Mouse (Mus musculus) heart, embryonic 12.5 days (tissue): ENCODE measurements around the gene Tmub2. TPM values are rescaled to one million over a fixed set of nuclear protein-coding genes. Genes with fewer than 3 reads are reported as not detected.

Source experiments
- ATAC-seq: fragments of 200-750 bp; cut with Nextera tagmentation; 2 replicates; pipeline ENCODE4 v1.8.0; 2017; ENCODE audit warnings: moderate TSS enrichment, moderate library complexity; ENCODE audit not compliant: insufficient number of reproducible peaks, low FRiP score
- H3K27ac ChIP-seq: fragments of 300-500 bp; sonication (generic); 2 replicates; pipeline ENCODE4 v1.5.1; 2016; ENCODE audit warnings: mild to moderate bottlenecking, moderate library complexity; ENCODE audit not compliant: poor library complexity, severe bottlenecking
- H3K27me3 ChIP-seq: fragments of 300-500 bp; sonication (generic); replicated peaks from 2 replicates; pipeline ENCODE4 v1.6.1; 2016; ENCODE audit warnings: mild to moderate bottlenecking, moderate library complexity
- H3K36me3 ChIP-seq: fragments of 300-500 bp; sonication (generic); 2 replicates; pipeline ENCODE4 v1.6.1; 2016; ENCODE audit warnings: mild to moderate bottlenecking, moderate library complexity
- H3K4me1 ChIP-seq: fragments of 300-500 bp; sonication (generic); replicated peaks from 2 replicates; pipeline ENCODE4 v1.6.1; 2016; ENCODE audit warnings: mild to moderate bottlenecking
- H3K4me2 ChIP-seq: fragments of 300-500 bp; sonication (generic); 2 replicates; pipeline ENCODE4 v1.6.1; 2016; ENCODE audit warnings: mild to moderate bottlenecking, moderate library complexity
- H3K4me3 ChIP-seq: fragments of 300-500 bp; sonication (generic); 2 replicates; pipeline ENCODE4 v1.5.1; 2016; ENCODE audit warnings: mild to moderate bottlenecking
- H3K9ac ChIP-seq: fragments of 300-500 bp; sonication (generic); 2 replicates; pipeline ENCODE4 v1.6.1; 2016; ENCODE audit warnings: mild to moderate bottlenecking, moderate library complexity
- H3K9me3 ChIP-seq: fragments of 300-500 bp; sonication (generic); replicated peaks from 2 replicates; pipeline ENCODE4 v1.6.1; 2016; ENCODE audit warnings: mild to moderate bottlenecking, moderate library complexity
- WGBS: fragments of 180-500 bp; shearing (Covaris S2); methylation state at CpG from one replicate; pipeline ENCODE4 v1.1.7; 2016; 5-methylcytosine and 5-hydroxymethylcytosine counted together
- polyA plus RNA-seq: library from polyadenylated mRNA; unstranded; fragments of >200 nt; fragmentation: Nextera tagmentation; extraction: Ambion mirVana; gene quantifications from 2 replicates; pipeline ENCODE4 v1.2.1, GENCODE M21; 2016

The Tmub2 gene
- polyA plus RNA-seq, 1 experiment from 2014 or later: 35.7 TPM

DNA sequence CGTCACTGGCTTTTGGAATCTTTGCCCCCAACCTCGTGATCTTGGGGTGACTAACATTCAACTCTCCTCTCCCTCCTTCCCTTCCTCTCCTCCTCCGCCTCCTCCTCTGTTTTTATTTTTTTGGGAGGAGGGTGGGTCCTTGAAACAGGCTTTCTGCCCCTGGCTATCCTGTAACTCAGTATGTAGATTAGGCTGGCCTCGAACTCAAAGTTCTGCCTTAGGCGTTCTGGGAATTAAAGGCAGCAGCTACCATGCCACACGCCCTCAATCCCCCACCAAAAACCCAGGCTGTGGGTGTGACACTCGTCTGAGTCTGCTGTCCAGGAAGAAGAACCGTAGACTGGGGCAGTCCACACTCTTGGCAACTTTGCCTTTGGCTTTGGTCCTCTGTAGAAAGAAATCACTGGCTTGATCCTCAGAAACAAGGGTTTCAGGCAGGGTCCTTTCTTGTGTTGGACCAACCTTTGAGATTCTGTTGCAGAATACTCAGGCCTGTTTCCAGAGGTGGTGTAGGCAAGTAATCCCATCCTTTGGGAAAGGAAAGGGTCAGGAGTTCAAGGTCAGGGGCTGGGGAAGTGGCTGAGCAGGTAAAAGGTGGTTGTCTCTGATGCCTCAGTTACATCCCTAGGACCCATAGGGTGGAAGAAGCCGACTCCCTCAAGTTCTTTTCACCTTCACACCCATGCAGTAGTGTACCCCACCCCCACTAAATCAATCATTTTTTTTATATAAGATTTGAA lies 35.2 kb upstream of the Tmub2 start:
- WGBS: 12% methylated on average over 9 of the region's 9 CpGs
- H3K4me3 ChIP-seq: peak overlapping the region; percentile 90
- no peaks in the 10 kb centered on the region for H3K27me3 ChIP-seq
- H3K4me2 ChIP-seq: peak overlapping the region; percentile 98
- H3K9ac ChIP-seq: peak overlapping the region; percentile 93
- no peak overlapping the region for H3K27ac ChIP-seq
- H3K4me1 ChIP-seq: peaks cover 39% of the 10 kb centered on the region
- H3K9me3 ChIP-seq: no peaks in the 10 kb centered on the region
- ATAC-seq: no peak
- peaks cover 16% of the 10 kb centered on the region for H3K36me3 ChIP-seq

DNA sequence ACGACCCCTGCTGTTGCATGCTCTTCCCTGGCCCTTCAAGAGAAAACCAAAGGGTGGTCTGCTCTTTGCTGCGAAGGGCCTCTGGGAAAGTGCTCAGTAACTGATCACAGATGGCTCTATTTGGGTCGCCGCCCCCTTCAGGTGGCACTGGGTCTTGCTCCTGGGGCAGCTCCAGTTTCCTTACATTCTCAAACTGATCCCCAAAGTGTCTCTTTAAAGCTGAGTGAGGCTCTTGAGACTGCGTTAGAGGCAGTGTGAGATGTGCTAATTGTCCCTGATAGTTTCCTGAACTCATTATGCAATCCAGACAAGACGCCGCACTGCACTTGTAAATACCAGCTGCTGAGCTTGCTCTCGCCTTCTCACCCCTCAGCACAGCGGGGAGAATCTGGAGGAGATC lies 27.2 kb upstream of the Tmub2 start:
- Histone ChIP-seq H3K4me2 (no peak overlapping the region), H3K36me3 (peaks cover 51% of the 10 kb centered on the region), H3K27ac (no peak overlapping the region), H3K4me3 (no peak overlapping the region), H3K9me3 (no peaks in the 10 kb centered on the region), H3K4me1 (peaks cover 34% of the 10 kb centered on the region), H3K9ac (0 out of 2 replicates have a peak overlapping the region, but pooled peaks have one; percentile 23), H3K27me3 (no peaks in the 10 kb centered on the region)
- WGBS: 42% methylated on average over 9 of the region's 9 CpGs
- no peak for ATAC-seq

DNA sequence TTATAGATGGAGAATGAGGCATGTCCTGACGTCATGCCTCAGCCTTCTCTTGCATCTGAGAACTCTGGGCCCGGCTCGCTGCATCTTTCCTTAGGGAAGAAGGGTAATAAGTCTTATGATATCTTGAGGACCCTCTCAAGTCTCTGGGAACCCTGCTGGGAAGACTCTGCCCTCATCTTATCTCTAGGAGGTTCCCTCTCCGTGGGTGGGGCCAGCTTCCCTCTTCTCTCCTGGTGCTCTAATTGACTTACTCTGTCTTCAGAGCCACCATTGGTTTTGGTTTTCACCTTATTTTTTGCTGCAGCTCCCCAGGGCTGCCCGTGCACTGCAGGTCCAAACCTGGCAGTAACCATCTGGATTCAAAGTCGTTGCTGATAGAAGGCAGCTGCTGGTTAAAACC lies 26.6 kb upstream of the Tmub2 start:
- Histone ChIP-seq H3K4me3 (no peak overlapping the region), H3K36me3 (peaks cover 53% of the 10 kb centered on the region), H3K27me3 (no peaks in the 10 kb centered on the region), H3K4me2 (no peak overlapping the region), H3K9me3 (no peaks in the 10 kb centered on the region), H3K4me1 (peaks cover 34% of the 10 kb centered on the region), H3K9ac (0 out of 2 replicates have a peak overlapping the region, but pooled peaks have one; percentile 14), H3K27ac (no peak overlapping the region)
- no peak for ATAC-seq
- WGBS: 58% methylated on average over 6 of the region's 6 CpGs

DNA sequence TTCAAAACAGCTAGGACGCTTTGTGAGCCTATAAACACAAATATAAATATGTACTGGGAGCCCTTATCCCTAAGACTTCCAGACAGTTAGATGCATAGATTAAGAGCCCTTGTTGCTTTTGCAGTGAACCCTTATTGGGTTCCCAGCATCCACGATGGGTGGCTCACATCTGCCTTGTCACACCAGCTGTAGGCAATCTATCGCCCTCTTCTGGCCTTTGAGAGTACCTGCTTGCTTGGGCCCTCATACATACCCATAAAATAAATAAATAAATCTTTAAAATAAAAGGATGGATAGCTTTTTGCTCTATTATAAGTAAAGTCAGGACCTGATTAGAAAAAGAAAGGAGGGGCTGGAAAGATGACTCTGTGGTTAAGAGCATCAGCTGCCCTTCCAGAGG lies 26.2 kb upstream of the Tmub2 start:
- Histone ChIP-seq H3K9ac (no peak overlapping the region), H3K27ac (no peak overlapping the region), H3K4me2 (no peak overlapping the region), H3K36me3 (peaks cover 56% of the 10 kb centered on the region), H3K4me3 (no peak overlapping the region), H3K27me3 (no peaks in the 10 kb centered on the region), H3K9me3 (no peaks in the 10 kb centered on the region), H3K4me1 (peaks cover 33% of the 10 kb centered on the region)
- no peak for ATAC-seq
- WGBS: 80% methylated on average over 3 of the region's 3 CpGs

DNA sequence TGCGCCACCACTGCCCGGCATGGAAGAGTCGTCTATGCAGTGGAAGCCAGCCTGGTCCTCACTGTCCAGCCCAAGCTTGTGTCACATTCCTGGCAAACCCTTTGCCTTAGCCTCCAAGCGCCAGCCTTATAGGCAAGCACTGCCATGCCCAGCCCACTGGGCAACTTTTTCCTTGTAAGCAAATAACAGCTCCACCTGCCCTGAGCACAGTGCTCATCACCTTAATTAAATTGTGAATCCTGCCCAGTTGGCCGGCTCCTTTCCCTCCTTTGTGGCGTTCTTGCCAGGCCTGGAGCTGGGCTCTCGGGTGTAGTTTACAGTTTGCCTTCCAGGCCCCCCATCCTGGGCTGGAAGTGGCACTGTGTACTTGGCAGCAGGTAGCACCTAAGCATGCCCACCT lies 21.5 kb upstream of the Tmub2 start:
- no peak for ATAC-seq
- 88% methylated on average over 7 of the region's 7 CpGs for WGBS
- H3K9me3 ChIP-seq: no peaks in the 10 kb centered on the region

DNA sequence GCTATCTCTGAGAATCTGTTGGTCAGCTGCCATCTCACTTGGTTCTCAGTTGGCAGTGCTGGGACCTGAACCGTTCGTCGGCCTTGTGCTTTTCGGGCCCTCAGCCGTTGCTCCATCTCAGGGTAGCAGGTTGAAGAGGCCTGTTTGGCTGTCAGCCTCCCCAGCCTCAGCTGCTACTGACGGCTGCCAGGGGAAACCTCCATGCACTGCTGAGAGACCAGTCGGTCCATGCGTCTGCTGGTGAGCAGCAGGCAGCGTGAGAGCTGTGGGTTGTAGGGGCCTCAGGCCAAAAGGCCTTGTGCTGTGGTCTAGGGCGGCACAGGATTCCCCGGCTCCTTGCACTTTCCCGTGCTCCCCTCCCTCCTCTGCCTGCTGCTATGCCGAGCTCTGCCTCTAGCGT lies 18.9 kb upstream of the Tmub2 start:
- no peak for ATAC-seq
- H3K27ac ChIP-seq: 0 out of 2 replicates have a peak overlapping the region, but pooled peaks have one; percentile 8
- H3K4me3 ChIP-seq: no peak overlapping the region
- H3K36me3 ChIP-seq: peaks cover 29% of the 10 kb centered on the region
- no peaks in the 10 kb centered on the region for H3K9me3 ChIP-seq
- no peaks in the 10 kb centered on the region for H3K27me3 ChIP-seq
- 64% methylated on average over 14 of the region's 14 CpGs for WGBS
- H3K4me2 ChIP-seq: no peak overlapping the region
- peak overlapping the region; percentile 14; the same call in 1 of the 2 replicates for H3K9ac ChIP-seq
- H3K4me1 ChIP-seq: peaks cover 14% of the 10 kb centered on the region; the same call in 1 of the 2 replicates

More for the DNA sequence above, 21.5 kb upstream of the Tmub2 start:
- H3K27ac ChIP-seq: no peak overlapping the region
- no peak overlapping the region for H3K4me2 ChIP-seq
- peaks cover 50% of the 10 kb centered on the region for H3K36me3 ChIP-seq
- H3K4me3 ChIP-seq: no peak overlapping the region
- H3K4me1 ChIP-seq: peaks cover 7% of the 10 kb centered on the region; the same call in 1 of the 2 replicates
- H3K9ac ChIP-seq: no peak overlapping the region
- no peaks in the 10 kb centered on the region for H3K27me3 ChIP-seq

DNA sequence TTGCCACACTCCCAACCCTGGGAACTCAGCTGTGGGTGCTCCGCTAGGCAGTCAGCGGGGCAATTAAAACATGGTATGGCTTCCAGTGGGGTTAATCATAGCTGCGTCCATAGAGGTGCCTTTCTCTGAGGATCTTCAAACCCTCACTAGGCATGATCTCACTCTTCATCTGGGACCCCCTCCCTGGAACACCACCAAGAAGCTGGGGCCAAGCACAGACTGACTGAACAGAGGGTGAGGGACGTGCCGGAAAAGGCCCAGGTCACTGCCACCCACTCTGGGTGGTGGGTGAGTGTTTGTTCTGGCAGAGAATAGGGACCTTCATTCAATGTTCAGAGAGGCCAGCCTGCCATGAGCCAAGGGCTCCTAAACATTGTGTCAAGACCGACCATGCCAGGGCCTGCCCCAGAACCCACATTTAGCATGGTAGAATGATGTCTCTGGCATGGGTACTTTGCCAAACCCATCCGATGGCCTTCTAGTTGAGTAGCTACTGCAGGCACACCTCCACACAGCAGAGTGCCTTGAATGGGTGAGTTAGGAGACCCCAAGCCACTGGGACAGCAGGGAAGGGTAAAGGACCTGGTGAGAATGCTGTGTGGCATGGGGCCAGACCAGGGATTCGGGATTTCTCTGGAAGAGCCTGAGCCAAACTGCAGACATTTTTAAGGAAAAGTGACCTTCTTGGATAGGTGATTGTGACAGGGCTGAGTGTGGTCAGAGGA lies 17.9 kb upstream of the Tmub2 start:
- Histone ChIP-seq H3K27ac (no peak overlapping the region), H3K9me3 (no peaks in the 10 kb centered on the region), H3K27me3 (no peaks in the 10 kb centered on the region), H3K4me3 (no peak overlapping the region), H3K4me1 (peaks cover 14% of the 10 kb centered on the region; the same call in 1 of the 2 replicates), H3K4me2 (peak overlapping the region; percentile 32; the same call in 1 of the 2 replicates), H3K9ac (peak overlapping the region; percentile 21; the same call in 1 of the 2 replicates), H3K36me3 (peaks cover 22% of the 10 kb centered on the region)
- 88% methylated on average over 8 of the region's 8 CpGs for WGBS
- ATAC-seq: no peak

DNA sequence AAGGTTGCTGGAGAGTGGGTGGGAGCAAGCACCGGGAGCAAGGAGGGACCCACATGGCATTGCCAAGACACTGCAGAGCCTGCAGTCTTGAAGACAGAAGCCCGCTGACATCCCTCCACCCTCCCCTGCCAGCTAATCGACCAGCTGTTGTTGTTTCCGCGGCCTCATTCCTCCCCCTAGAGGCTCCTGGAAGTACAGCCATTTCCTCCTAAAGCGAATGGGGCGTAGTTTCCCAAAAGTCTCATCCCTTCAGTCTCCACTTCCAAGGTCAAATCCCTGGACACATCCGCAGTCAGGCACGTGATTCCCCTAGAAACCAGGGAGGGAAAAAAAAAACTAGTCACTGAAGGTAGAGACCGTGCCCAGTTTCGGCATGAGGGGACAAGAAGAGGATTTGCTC lies 17.3 kb upstream of the Tmub2 start:
- WGBS: 3% methylated on average over 11 of the region's 11 CpGs
- peak overlapping the region; percentile 21; the same call in 1 of the 2 replicates for H3K9ac ChIP-seq

DNA sequence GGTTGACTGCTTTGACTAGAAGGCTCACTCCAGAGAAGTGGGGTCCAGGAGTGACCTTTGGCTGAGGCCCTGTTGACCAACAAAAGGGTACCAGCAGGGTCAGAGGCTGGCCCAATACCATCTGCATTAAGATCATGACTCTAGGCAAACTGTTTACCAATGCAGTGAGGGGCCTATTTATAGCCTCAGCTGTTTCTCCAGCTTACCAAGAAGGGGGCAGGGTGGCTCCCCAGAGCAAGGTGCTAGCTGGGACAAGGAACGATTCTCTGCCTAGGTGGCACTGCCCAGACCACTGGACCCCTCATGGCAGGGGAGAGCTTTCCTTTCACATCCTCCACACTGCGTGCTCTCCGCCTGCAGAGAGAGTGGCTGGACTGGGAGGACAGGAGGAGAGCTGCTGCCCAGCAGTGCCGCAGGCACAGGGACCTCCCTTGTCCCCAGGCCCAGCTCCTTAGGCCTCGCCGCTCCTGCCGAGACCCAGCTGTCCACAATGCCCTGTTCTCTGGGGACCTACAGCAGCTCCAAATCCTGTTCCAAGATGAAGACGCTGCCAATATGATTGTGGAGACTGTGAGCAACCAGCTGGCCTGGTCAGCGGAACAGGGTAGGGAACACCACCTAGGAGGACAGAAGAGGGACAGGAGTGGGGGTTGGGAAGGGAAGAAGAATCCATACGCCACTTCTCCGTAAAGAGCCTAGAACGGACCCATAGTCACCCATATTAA lies 16.0 kb upstream of the Tmub2 start, which contains the start of gene Asb16:
Gene Asb16 (plus strand): TSS at position 224 of the 725 bp plus-strand sequence.
- WGBS: 82% methylated on average over 12 of the region's 12 CpGs
- Histone ChIP-seq H3K27me3 (no peaks in the 10 kb centered on the region), H3K9ac (no peak within 1 kb of the TSS), H3K36me3 (peaks cover 7% of the 10 kb centered on the region; the same call in 1 of the 2 replicates), H3K27ac (no peak within 1 kb of the TSS), H3K9me3 (no peaks in the 10 kb centered on the region), H3K4me1 (peaks cover 14% of the 10 kb centered on the region; the same call in 1 of the 2 replicates), H3K4me2 (no peak within 1 kb of the TSS), H3K4me3 (no peak within 1 kb of the TSS)
- ATAC-seq: no peak

More for the DNA sequence above, 17.3 kb upstream of the Tmub2 start:
- H3K4me3 ChIP-seq: no peak overlapping the region
- H3K27me3 ChIP-seq: no peaks in the 10 kb centered on the region
- peak overlapping the region; percentile 32; the same call in 1 of the 2 replicates for H3K4me2 ChIP-seq
- H3K4me1 ChIP-seq: peaks cover 14% of the 10 kb centered on the region; the same call in 1 of the 2 replicates
- H3K36me3 ChIP-seq: peaks cover 15% of the 10 kb centered on the region
- no peak overlapping the region for H3K27ac ChIP-seq
- H3K9me3 ChIP-seq: no peaks in the 10 kb centered on the region
- ATAC-seq: peak; percentile 49; the same call in 1 of the 2 replicates

DNA sequence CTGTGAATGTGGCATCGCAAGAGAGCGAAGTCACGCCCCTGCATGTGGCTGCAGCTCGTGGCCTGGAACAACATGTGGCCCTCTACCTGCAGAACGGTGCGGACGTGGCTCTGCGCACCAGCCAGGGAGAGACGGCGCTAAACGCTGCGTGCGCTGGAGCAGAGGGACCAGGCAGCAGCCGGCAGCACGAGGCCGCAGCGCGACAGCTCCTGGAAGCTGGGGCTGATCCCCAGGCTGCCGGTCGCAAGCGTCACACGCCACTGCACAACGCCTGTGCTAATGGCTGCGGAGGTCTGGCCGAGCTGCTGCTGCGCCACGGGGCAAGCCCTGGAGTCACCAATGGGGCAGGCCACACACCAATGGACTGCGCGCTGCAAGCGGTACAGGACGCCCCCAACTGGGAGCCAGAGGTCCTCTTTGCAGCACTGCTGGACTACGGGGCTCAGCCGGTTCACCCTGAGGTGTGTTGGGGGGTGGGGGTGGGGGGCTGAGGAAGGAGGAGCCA lies 8.3 kb upstream of the Tmub2 start:
- H3K27me3 ChIP-seq: 0 out of 2 replicates have a peak, but pooled peaks cover 7% of the 10 kb centered on the region
- no peaks in the 10 kb centered on the region for H3K9me3 ChIP-seq
- H3K4me1 ChIP-seq: peaks cover 11% of the 10 kb centered on the region
- WGBS: under 1% methylated on average over 33 of the region's 33 CpGs
- peak overlapping the region; percentile 66 for H3K9ac ChIP-seq
- H3K36me3 ChIP-seq: no peaks in the 10 kb centered on the region
- H3K4me3 ChIP-seq: peak overlapping the region; percentile 44
- peak; percentile 67 for ATAC-seq
- peak overlapping the region; percentile 86 for H3K4me2 ChIP-seq
- no peak overlapping the region for H3K27ac ChIP-seq
